Mouse (Mus musculus) spleen, postnatal 14 days (tissue): ENCODE results near the gene Ap5b1.

Experiments used
- DNase-seq, 2 experiments: peaks; one replicate each; pipeline ENCODE4 v3.0.0; 2021 to 2022; ENCODE audit warnings: low spot score in 2 of 2

Ap5b1 gene

DNA sequence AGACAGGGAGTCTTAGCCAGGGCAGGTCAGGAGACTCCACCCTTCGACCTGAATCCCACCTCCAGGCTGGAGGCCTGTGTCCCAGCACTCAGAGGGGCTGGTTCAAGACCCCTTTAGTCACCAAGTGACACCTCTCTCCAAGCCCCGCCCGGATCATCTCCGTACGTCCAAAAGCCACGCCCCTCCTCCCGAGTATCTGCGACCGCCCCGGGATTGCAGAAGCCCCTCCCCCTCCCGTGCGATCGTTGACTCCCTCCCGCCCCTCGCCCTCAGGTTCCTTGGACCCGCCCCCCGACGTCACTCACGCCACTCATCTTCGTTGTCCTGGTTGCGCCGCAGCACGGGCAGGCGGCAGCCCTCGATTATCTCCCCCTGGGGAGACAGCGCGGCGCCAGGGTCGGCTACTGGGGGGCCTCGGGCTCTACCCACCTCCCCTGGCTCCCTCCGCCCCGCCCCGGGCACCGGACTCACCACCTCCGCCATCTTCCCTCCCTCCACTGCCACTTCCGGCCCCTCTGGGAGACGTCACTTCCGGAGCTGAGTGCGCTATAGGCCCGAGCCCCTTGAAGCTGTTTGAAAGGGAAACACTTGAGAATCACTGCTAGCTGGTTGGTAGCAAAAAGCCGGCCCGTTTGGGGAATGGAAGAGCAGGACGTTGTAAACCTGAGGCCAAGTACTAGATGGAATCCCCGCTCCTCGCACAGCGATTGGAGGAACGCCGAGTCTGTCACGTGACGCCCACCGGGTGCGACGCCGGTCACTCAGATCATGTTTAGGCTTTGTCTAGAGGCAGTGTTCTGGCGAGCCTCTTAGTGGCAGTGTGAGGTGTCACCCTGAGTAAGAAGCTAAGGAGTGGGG is 42.0 kb downstream of the Ap5b1 start, which contains the start of gene Kat5:
Kat5 (minus strand) TSS at position 691 of the 858 bp plus-strand sequence.
- DNase-seq: peak; percentile 77 to 85

DNA sequence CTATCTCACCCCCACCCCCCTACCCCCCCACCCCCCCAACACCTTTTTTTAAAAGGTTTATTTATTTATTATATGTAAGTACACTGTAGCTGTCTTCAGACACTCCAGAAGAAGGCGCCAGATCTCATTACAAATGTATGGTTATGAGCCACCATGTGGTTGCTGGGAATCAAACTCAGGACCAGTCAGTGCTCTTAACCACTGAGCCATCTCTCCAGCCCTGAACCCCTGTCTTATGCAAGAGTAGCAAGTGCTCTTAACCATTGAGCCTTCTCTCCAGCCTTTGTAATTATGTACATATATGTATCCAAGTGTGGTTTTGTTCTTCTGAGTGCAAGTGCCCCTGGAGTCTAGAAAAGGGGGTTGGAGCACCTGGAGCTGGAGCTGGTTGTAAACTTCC is 44.1 kb downstream of the Ap5b1 start:
- peak in 1 of 2 experiments; percentile 18 for DNase-seq

DNA sequence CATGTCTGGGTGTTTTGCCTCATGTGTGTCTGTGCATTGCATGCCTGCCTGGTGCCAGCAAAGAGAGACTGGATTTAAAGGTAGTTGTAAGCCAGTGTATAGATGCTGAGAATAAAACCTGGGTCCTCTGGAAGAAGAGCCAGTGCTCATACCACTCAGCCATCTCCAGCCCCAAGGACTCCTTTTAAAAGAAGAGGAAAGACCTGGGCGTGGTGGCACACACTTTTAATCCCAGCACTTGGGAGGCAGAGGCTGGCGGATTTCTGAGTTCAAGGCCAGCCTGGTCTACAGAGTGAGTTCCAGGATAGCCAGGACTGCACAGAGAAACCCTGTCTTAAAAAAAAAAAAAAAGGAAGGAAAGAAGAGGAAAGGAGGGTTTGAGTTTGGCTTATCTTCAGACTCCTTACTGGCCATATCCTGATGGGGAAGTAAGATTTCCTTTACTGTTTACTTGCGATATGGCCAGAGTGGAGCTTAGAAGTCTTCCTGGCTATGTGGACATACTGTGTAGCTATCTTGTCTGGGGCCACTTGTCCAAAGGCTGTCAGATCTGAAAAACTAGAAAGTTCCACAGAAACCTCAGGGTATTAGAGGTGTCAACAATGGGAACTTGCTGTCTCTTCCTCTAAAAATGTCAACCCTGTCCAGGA is 45.1 kb downstream of the Ap5b1 start:
- DNase-seq: no peak

DNA sequence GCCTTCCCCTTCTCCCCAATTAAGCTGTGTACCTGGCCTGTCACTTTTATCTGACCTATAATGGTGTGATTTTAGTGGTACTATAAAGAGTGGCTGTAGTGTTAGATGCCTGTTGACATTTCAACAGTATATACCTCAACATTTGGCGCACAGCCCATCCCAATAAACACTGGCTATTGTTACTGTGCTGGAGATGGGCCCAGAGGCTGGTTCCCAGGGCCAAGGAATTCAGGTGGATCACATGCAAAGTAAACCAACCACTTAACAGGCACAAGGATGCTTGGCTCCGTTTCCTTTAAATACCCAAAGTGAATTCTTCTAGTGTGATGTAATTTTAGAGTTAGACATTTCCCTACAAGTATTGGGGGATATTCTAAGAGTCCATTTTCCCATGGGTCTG is 47.1 kb downstream of the Ap5b1 start:
- no peak for DNase-seq

DNA sequence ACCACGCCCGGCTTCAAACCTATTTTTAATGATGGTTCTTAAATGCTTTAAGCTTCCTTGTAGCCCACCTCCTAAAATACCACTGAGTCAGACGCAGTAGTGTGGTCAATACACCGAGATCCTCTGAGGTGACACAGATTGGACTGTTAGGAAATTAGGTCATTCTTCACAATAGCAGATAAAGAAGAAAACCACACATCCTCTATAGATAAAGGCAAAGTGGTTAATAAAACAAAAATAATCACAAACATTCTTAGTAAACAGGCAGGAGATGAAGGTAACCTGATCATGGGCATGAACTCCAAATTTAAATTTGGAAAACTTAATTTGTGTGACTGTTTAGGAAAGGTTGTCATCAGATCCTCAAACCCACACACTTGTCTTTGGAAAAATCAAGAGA is 52.2 kb downstream of the Ap5b1 start:
- no peak for DNase-seq
